Mouse (Mus musculus) heart, embryonic 12.5 days (tissue): ENCODE measurements around the gene Pecam1. TPM values are rescaled to one million over a fixed set of nuclear protein-coding genes. Genes with fewer than 3 reads are reported as not detected.
A peak's percentile ranks its signal among the peaks of the same experiment; 100 is the strongest.

Experiments
- ATAC-seq: fragments of 200-750 bp; cut with Nextera tagmentation; 2 replicates; pipeline ENCODE4 v1.8.0; 2017; ENCODE audit warnings: moderate TSS enrichment, moderate library complexity; ENCODE audit not compliant: insufficient number of reproducible peaks, low FRiP score
- H3K27ac ChIP-seq: fragments of 300-500 bp; sonication (generic); 2 replicates; pipeline ENCODE4 v1.5.1; 2016; ENCODE audit warnings: mild to moderate bottlenecking, moderate library complexity; ENCODE audit not compliant: poor library complexity, severe bottlenecking
- H3K27me3 ChIP-seq: fragments of 300-500 bp; sonication (generic); replicated peaks from 2 replicates; pipeline ENCODE4 v1.6.1; 2016; ENCODE audit warnings: mild to moderate bottlenecking, moderate library complexity
- H3K36me3 ChIP-seq: fragments of 300-500 bp; sonication (generic); 2 replicates; pipeline ENCODE4 v1.6.1; 2016; ENCODE audit warnings: mild to moderate bottlenecking, moderate library complexity
- H3K4me1 ChIP-seq: fragments of 300-500 bp; sonication (generic); replicated peaks from 2 replicates; pipeline ENCODE4 v1.6.1; 2016; ENCODE audit warnings: mild to moderate bottlenecking
- H3K4me2 ChIP-seq: fragments of 300-500 bp; sonication (generic); 2 replicates; pipeline ENCODE4 v1.6.1; 2016; ENCODE audit warnings: mild to moderate bottlenecking, moderate library complexity
- H3K4me3 ChIP-seq: fragments of 300-500 bp; sonication (generic); 2 replicates; pipeline ENCODE4 v1.5.1; 2016; ENCODE audit warnings: mild to moderate bottlenecking
- H3K9ac ChIP-seq: fragments of 300-500 bp; sonication (generic); 2 replicates; pipeline ENCODE4 v1.6.1; 2016; ENCODE audit warnings: mild to moderate bottlenecking, moderate library complexity
- H3K9me3 ChIP-seq: fragments of 300-500 bp; sonication (generic); replicated peaks from 2 replicates; pipeline ENCODE4 v1.6.1; 2016; ENCODE audit warnings: mild to moderate bottlenecking, moderate library complexity
- WGBS: fragments of 180-500 bp; shearing (Covaris S2); methylation state at CpG from one replicate; pipeline ENCODE4 v1.1.7; 2016; 5-methylcytosine and 5-hydroxymethylcytosine counted together
- polyA plus RNA-seq: library from polyadenylated mRNA; unstranded; fragments of >200 nt; fragmentation: Nextera tagmentation; extraction: Ambion mirVana; gene quantifications from 2 replicates; pipeline ENCODE4 v1.2.1, GENCODE M21; 2016

Gene Pecam1
- polyA plus RNA-seq, 1 experiment from 2014 or later = 67.9 TPM

DNA sequence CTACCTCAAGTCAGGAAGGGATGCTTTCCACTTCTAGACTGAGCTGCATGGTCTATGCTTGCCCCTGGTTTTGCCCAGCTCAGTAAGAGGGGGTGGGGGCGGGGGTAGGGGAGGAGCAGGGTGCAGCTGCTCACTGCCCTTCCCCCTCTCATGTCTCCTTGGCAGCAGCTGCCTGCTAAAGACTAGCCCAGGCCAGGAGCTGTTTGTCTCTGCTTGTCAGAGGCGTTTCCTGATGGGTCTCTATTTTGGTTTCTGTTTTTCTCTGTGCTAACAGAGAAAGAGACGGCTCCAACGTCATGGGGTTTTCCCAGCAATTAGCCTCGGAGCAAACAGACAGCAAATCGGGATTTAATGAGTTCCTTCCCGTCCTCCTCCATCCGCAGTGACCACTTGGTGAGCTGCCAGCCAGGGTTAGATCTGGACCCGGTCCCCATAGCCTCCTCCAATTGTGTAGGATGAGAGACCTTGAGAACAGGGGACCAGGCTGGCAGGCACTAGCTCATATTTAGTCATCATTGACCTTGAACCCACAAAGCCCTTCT is 75.7 kb downstream of the Pecam1 start:
- Histone ChIP-seq H3K36me3 (no peaks in the 10 kb centered on the region), H3K4me3 (no peak overlapping the region; the same call in 1 of the 2 replicates), H3K4me2 (peak overlapping the region; percentile 59), H3K27ac (peak overlapping the region; percentile 85), H3K9ac (0 out of 2 replicates have a peak overlapping the region, but pooled peaks have one; percentile 37), H3K9me3 (no peaks in the 10 kb centered on the region), H3K27me3 (no peaks in the 10 kb centered on the region), H3K4me1 (peaks cover 81% of the 10 kb centered on the region)
- peak; percentile 70 for ATAC-seq
- 3% methylated on average over 9 of the region's 9 CpGs for WGBS

DNA sequence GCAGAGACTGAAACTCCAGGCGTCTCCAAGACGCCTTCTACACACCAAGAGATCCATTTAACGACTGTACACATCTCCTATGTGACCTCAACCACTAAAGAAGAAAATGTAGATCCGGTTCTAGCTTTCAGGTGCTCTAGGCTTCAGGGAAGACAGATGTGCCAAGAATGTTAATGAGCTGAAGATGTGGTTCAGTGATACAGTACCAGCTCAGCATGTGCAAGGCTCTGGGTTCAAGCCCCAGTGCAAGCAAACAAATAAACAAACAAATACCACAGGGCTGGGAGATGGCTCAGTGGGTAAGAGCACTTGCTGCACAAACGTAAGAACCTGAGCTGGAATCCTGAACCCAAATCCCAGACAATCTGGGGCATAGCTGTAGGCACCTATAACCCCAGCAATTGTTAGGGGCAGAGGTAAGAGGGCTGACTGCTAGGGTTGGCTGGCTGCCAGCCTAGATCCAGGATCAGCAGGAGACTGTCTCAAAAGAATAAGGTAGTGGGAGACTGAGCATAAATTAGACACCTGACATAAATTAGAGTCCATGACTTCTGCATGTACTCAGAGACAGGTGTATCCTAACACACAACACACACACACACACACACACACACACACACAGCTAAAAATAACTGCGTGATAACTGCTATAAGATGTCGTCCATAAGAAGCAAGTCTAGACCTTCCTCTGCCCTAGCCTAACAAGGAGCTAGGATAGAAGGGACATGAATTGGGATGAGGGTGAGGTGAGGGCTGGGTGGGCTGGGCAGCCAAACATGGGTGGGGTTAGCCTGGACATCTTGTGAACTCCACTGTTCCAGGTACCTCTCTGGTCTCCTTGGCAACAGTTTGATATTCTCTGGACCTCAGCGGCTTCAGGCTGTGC is 76.5 kb downstream of the Pecam1 start:
- Histone ChIP-seq H3K9me3 (no peaks in the 10 kb centered on the region), H3K4me3 (no peak overlapping the region), H3K4me2 (peak overlapping the region; percentile 59), H3K36me3 (no peaks in the 10 kb centered on the region), H3K27ac (peak overlapping the region; percentile 85), H3K4me1 (peaks cover 82% of the 10 kb centered on the region), H3K9ac (no peak overlapping the region), H3K27me3 (no peaks in the 10 kb centered on the region)
- ATAC-seq = peak; percentile 5; the same call in 1 of the 2 replicates
- 62% methylated on average over 8 of the region's 8 CpGs for WGBS

DNA sequence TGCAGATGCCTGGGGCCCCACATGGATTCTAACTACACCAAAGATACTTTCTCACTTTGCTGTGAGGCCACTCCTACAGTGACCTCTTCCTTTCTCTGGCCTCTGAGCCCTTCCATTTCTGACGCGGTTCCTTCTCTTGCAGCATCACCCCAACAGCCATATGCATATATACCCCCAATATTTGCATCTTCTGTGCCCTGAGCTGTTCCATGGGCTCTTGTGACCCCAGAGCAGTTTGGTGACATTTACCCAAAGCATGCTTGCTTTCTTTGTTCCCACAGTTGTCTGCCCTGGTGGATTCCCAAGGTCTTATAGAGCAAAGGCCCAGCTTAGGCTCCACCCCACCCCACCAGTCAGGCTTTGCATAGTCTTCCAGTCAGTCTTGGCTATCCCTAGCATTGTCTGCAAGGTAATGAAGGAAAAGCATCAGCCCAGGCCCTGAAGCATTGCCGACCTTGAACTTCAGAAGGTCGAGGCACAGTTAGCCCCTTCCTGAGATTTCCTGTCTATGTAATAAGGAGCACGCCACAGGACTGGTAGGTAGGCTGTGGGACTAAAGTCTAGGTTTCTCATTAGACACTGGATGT is 77.4 kb downstream of the Pecam1 start:
- no peak for ATAC-seq
- Histone ChIP-seq H3K27me3 (no peaks in the 10 kb centered on the region), H3K9ac (no peak overlapping the region), H3K36me3 (no peaks in the 10 kb centered on the region), H3K4me2 (no peak overlapping the region), H3K27ac (no peak overlapping the region), H3K4me1 (peaks cover 83% of the 10 kb centered on the region), H3K4me3 (no peak overlapping the region), H3K9me3 (no peaks in the 10 kb centered on the region)
- 87% methylated on average over 5 of the region's 5 CpGs for WGBS

DNA sequence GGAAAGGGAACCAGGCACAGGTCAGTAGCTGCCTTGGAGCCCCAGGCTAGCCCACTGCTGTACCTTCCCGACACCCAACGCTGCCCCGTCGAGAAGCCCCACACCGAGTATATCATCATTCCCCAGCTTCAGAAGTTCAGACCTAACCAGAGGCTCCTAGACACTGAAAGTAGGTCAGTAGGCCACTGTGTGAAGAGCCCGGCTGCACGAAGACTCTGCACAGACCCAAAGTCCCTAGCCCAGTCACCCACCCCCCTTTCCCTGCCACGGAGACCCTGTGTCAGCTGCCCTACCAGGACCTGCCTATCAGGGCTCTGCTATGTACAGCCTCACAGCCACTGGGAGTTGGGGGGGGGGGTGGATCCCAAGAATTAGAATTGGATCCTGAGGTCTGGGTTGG is 78.6 kb downstream of the Pecam1 start:
- H3K9me3 ChIP-seq = no peaks in the 10 kb centered on the region
- no peaks in the 10 kb centered on the region for H3K36me3 ChIP-seq
- no peak overlapping the region for H3K4me2 ChIP-seq
- H3K4me3 ChIP-seq = no peak overlapping the region
- WGBS = 83% methylated on average over 8 of the region's 8 CpGs
- H3K9ac ChIP-seq = no peak overlapping the region
- peaks cover 74% of the 10 kb centered on the region for H3K4me1 ChIP-seq
- ATAC-seq = no peak
- no peak overlapping the region; the same call in 1 of the 2 replicates for H3K27ac ChIP-seq
- no peaks in the 10 kb centered on the region for H3K27me3 ChIP-seq

DNA sequence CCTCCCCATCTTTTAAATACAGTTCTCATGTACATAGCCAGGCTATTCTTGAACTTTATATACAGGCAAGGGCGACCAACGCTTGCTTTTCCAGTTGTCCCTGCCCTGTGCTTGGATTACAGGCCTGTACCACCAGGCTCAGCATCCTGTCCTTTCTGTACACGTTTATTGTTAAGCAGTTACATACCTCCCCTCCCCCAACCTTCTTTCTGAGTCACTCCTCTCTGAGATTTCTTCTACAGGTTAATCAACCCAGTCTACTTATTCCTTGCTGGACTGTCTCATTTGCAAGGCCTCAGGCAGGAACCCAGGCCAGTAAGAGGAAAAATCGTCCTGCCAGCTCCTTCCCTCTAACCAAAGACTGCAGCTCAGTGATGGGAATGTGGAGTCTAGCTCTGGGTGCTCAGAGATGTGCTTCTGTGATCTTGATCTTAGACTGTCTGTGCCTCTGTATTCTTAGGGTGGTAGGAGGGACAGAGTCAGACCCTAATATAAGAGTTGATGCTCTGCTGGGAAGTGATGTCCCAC is 79.4 kb downstream of the Pecam1 start:
- Histone ChIP-seq H3K9me3 (no peaks in the 10 kb centered on the region), H3K4me1 (peaks cover 72% of the 10 kb centered on the region), H3K27ac (no peak overlapping the region), H3K27me3 (no peaks in the 10 kb centered on the region), H3K9ac (no peak overlapping the region), H3K36me3 (no peaks in the 10 kb centered on the region), H3K4me2 (no peak overlapping the region), H3K4me3 (no peak overlapping the region)
- 61% methylated on average over 4 of the region's 4 CpGs for WGBS
- no peak for ATAC-seq

DNA sequence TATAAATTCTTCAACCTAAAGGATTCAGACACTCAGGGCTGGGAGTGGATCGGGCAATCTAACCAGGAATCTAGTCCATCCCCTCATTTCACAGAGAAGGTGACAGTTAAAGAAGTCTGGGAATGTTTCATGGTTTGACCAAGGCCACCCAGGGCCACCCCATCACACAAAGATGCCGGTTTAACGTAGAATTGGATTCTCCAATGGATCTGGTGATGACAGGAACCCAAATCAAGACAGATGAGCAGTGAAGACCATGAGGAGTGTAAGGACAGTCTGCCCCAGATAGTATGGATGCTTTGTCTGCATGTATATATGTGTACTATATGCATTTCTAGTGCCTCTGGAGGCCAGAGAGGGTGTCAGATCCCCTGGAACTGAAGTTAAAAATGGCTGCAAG is 80.2 kb downstream of the Pecam1 start:
- Histone ChIP-seq H3K4me1 (peaks cover 65% of the 10 kb centered on the region), H3K9ac (no peak overlapping the region), H3K36me3 (no peaks in the 10 kb centered on the region; the same call in 1 of the 2 replicates), H3K27me3 (no peaks in the 10 kb centered on the region), H3K4me3 (no peak overlapping the region), H3K9me3 (no peaks in the 10 kb centered on the region), H3K27ac (no peak overlapping the region), H3K4me2 (no peak overlapping the region)
- no peak for ATAC-seq
- 70% methylated on average over 3 of the region's 3 CpGs for WGBS

DNA sequence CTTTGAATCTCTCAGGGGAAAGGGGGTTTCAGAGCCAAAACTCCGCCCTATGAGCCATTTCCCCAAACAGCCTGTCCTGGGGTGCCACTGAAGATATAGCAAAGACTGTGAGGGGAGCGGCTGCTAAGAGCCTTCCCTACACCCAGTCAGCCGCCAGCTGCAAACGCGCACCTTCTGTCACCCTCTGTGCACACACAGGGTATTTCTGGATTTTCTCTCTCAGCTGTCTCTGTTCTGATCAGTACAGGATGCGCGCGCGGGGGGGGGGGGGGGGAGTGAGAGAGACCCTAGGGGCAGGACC is 80.6 kb downstream of the Pecam1 start:
- Histone ChIP-seq H3K27me3 (no peaks in the 10 kb centered on the region), H3K4me2 (no peak overlapping the region), H3K4me1 (peaks cover 60% of the 10 kb centered on the region), H3K4me3 (no peak overlapping the region), H3K9ac (no peak overlapping the region), H3K36me3 (no peaks in the 10 kb centered on the region; the same call in 1 of the 2 replicates), H3K9me3 (no peaks in the 10 kb centered on the region), H3K27ac (no peak overlapping the region; the same call in 1 of the 2 replicates)
- ATAC-seq = no peak
- 18% methylated on average over 9 of the region's 9 CpGs for WGBS

DNA sequence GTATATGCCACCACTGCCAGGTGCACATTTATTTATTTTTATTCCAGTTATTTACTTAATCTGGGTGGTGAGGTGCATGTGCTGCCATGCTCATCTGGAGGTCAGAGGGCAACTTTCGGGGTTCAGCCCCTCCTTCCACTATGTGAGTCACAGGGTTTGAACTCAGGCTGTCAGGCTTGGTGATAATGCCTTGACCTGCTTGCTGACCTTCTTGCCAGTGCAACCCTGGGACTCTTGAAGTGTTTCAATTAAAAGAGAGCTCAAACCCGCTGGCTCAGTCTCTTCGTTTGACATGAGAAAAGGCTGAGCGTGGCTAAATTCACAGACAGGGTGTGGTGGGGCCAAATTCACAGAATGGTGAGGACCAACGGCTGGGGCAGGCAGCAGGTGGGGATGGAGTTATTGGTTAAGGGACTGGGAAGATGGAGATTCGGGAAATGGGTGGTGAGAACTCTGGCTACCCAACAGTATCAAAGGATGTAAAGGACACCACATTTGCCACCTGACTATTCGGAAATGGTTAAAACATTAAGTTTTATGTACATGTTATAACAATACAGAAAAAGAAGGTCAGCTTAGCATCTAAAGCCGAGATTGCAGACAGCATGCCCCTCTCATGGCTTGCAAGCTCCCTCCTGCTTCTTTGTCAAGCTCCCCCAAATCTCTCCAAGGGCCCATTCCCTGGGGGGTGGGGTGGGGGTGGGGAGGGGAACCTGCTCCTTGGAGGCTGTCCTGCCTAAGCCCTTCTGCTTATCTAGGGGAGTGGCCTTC is 81.1 kb downstream of the Pecam1 start:
- Histone ChIP-seq H3K4me1 (peaks cover 55% of the 10 kb centered on the region), H3K27me3 (no peaks in the 10 kb centered on the region), H3K27ac (no peak overlapping the region; the same call in 1 of the 2 replicates), H3K9ac (no peak overlapping the region), H3K36me3 (no peaks in the 10 kb centered on the region; the same call in 1 of the 2 replicates), H3K4me3 (no peak overlapping the region), H3K4me2 (no peak overlapping the region), H3K9me3 (no peaks in the 10 kb centered on the region)
- 44% methylated on average over 8 of the region's 8 CpGs for WGBS
- no peak for ATAC-seq

DNA sequence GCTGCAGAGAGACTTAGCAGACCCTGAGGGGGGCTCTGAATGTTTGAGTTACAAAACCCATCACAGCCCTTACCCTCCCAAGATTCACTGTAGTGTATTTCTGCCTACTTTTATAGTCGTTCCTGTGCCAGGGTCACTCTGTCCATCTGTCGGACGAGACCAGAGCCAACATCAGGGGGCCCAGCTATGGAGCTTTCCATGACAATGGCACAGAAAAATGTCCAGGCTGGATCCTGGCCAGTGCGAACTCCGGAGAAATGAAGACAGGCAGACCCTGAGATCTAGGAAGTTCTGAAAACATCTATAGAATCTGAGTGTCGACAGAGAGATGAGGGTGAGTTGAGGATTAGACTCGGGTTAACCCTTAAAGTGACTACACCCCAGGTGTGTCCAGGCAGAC is 82.1 kb downstream of the Pecam1 start:
- ATAC-seq = no peak
- H3K9me3 ChIP-seq = no peaks in the 10 kb centered on the region
- no peak overlapping the region for H3K27ac ChIP-seq
- WGBS = 46% methylated on average over 7 of the region's 7 CpGs
- no peaks in the 10 kb centered on the region for H3K27me3 ChIP-seq
- no peak overlapping the region for H3K9ac ChIP-seq
- no peaks in the 10 kb centered on the region; the same call in 1 of the 2 replicates for H3K36me3 ChIP-seq
- H3K4me2 ChIP-seq = no peak overlapping the region
- peaks cover 45% of the 10 kb centered on the region for H3K4me1 ChIP-seq
- H3K4me3 ChIP-seq = no peak overlapping the region

DNA sequence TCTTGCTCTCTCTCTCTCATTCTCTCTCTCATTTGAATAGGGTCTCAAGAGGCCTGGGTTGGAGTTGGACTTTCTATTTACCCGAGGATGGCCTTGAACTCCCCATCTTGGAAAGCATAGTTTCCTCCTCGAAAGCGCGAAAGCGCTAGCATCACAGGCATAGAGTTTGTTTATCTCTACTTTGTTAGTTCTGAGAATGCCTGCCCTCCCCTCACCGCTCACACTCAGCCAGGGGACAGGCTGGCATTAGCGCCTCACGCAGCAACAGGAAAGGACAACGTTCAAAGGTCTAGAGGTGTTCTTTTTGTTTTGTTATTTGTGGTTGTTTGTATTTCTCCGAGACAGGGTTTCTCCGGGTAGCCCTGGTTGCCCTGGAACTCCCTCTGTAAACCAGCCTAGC is 82.6 kb downstream of the Pecam1 start:
- Histone ChIP-seq H3K9me3 (no peaks in the 10 kb centered on the region), H3K4me3 (no peak overlapping the region), H3K27me3 (no peaks in the 10 kb centered on the region), H3K4me2 (no peak overlapping the region), H3K27ac (no peak overlapping the region), H3K36me3 (no peaks in the 10 kb centered on the region; the same call in 1 of the 2 replicates), H3K4me1 (peaks cover 41% of the 10 kb centered on the region), H3K9ac (no peak overlapping the region)
- 84% methylated on average over 11 of the region's 11 CpGs for WGBS
- no peak for ATAC-seq
